Mouse (Mus musculus) heart, embryonic 11.5 days (tissue): ENCODE results near the gene Krt77. TPM values are rescaled to one million over a fixed set of nuclear protein-coding genes. Genes with fewer than 3 reads are reported as not detected.

Source experiments
- ATAC-seq: fragments of 200-750 bp; cut with Nextera tagmentation; replicated peaks from 2 replicates; pipeline ENCODE4 v1.8.0; 2017; ENCODE audit warnings: moderate library complexity; ENCODE audit not compliant: insufficient number of reproducible peaks, low FRiP score, low TSS enrichment
- H3K27ac ChIP-seq: fragments of 300-500 bp; sonication (generic); 2 replicates; pipeline ENCODE4 v1.5.1; 2014; ENCODE audit warnings: mild to moderate bottlenecking, low read depth, low read length
- H3K27me3 ChIP-seq: fragments of 300-500 bp; sonication (generic); 2 replicates; pipeline ENCODE4 v1.6.1; 2014; ENCODE audit warnings: mild to moderate bottlenecking, low read length, mixed read lengths; ENCODE audit not compliant: control insufficient read depth, insufficient read depth
- H3K36me3 ChIP-seq: fragments of 300-500 bp; sonication (generic); 2 replicates; pipeline ENCODE4 v1.6.1; 2014; ENCODE audit warnings: mild to moderate bottlenecking, low read length, moderate library complexity, mixed read lengths; ENCODE audit not compliant: control insufficient read depth, insufficient read depth
- H3K4me1 ChIP-seq: fragments of 300-500 bp; sonication (generic); 2 replicates; pipeline ENCODE4 v1.6.1; 2014; ENCODE audit warnings: low read length; ENCODE audit not compliant: control insufficient read depth, insufficient read depth
- H3K4me2 ChIP-seq: fragments of 300-500 bp; sonication (generic); 2 replicates; pipeline ENCODE4 v1.6.1; 2014; ENCODE audit warnings: mild to moderate bottlenecking, moderate library complexity
- H3K4me3 ChIP-seq: fragments of 300-500 bp; sonication (generic); 2 replicates; pipeline ENCODE4 v1.5.1; 2014; ENCODE audit warnings: low read depth, low read length
- H3K9ac ChIP-seq: fragments of 300-500 bp; sonication (generic); 2 replicates; pipeline ENCODE4 v1.6.1; 2014; ENCODE audit warnings: mild to moderate bottlenecking, low read depth, low read length, moderate library complexity
- H3K9me3 ChIP-seq: fragments of 300-500 bp; sonication (generic); replicated peaks from 2 replicates; pipeline ENCODE4 v1.6.1; 2016; ENCODE audit warnings: low read length; ENCODE audit not compliant: control insufficient read depth
- WGBS: fragments of 180-500 bp; shearing (Covaris S2); extraction: QIAGEN DNeasy Blood & Tissue Kit; methylation state at CpG from one replicate; pipeline ENCODE4 v1.1.7; 2014; ENCODE audit not compliant: insufficient replicate concordance; 5-methylcytosine and 5-hydroxymethylcytosine counted together
- polyA plus RNA-seq: library from polyadenylated mRNA; unstranded; fragments of >200 nt; fragmentation: Nextera tagmentation; extraction: Ambion mirVana; gene quantifications from 2 replicates; pipeline ENCODE4 v1.2.1, GENCODE M21; 2014

Gene Krt77
- polyA plus RNA-seq: not detected in 2 replicates

- H3K9me3 ChIP-seq: no peaks in the 10 kb centered on the region
- no peak within 1 kb of the TSS for H3K27ac ChIP-seq
- no peak within 1 kb of the TSS for H3K4me2 ChIP-seq
- no peaks in the 10 kb centered on the region for H3K36me3 ChIP-seq
- no peak within 1 kb of the TSS for H3K9ac ChIP-seq
- no peak within 1 kb of the TSS for H3K4me3 ChIP-seq
- ATAC-seq: no peak
- WGBS: 34% methylated on average over 6 of the region's 6 CpGs
- H3K27me3 ChIP-seq: peaks cover 12% of the 10 kb centered on the region; the same call in 1 of the 2 replicates
- no peaks in the 10 kb centered on the region for H3K4me1 ChIP-seq
Observed at GRCm38 (mm10) chr15:101869431-101869830, at the start of gene Krt77. Krt77 (minus strand) TSS chr15:101869705.

- 66% methylated on average over 2 of the region's 2 CpGs for WGBS
Observed at GRCm38 (mm10) chr15:101916072-101916471, 46.6 kb upstream of the Krt77 start.

GRCm38 (mm10) chr15:101904849-101905248 lies 35.3 kb upstream of the Krt77 start:
- no peaks in the 10 kb centered on the region for H3K27me3 ChIP-seq
- H3K4me1 ChIP-seq: no peaks in the 10 kb centered on the region
- no peak overlapping the region for H3K9ac ChIP-seq
- no peak overlapping the region for H3K27ac ChIP-seq
- 77% methylated on average over 5 of the region's 5 CpGs for WGBS
- H3K4me2 ChIP-seq: no peak overlapping the region
- H3K9me3 ChIP-seq: no peaks in the 10 kb centered on the region
- ATAC-seq: no peak
- H3K36me3 ChIP-seq: no peaks in the 10 kb centered on the region
- H3K4me3 ChIP-seq: no peak overlapping the region

More at GRCm38 (mm10) chr15:101916072-101916471, 46.6 kb upstream of the Krt77 start:
- ATAC-seq: no peak
- H3K27me3 ChIP-seq: peaks cover 10% of the 10 kb centered on the region; the same call in 1 of the 2 replicates
- no peaks in the 10 kb centered on the region for H3K9me3 ChIP-seq
- H3K9ac ChIP-seq: no peak overlapping the region
- H3K4me2 ChIP-seq: no peak overlapping the region
- H3K4me1 ChIP-seq: no peaks in the 10 kb centered on the region
- no peak overlapping the region for H3K27ac ChIP-seq
- no peaks in the 10 kb centered on the region for H3K36me3 ChIP-seq
- H3K4me3 ChIP-seq: no peak overlapping the region

GRCm38 (mm10) chr15:101902171-101903149 lies 33.0 kb upstream of the Krt77 start:
- no peaks in the 10 kb centered on the region for H3K27me3 ChIP-seq
- no peak overlapping the region for H3K9ac ChIP-seq
- WGBS: 46% methylated on average over 12 of the region's 12 CpGs
- no peaks in the 10 kb centered on the region for H3K4me1 ChIP-seq
- H3K9me3 ChIP-seq: no peaks in the 10 kb centered on the region
- H3K36me3 ChIP-seq: no peaks in the 10 kb centered on the region
- H3K27ac ChIP-seq: no peak overlapping the region
- H3K4me3 ChIP-seq: no peak overlapping the region
- no peak for ATAC-seq
- no peak overlapping the region for H3K4me2 ChIP-seq

- no peak overlapping the region for H3K4me3 ChIP-seq
- H3K27me3 ChIP-seq: no peaks in the 10 kb centered on the region
- WGBS: 83% methylated on average over 4 of the region's 4 CpGs
- H3K27ac ChIP-seq: no peak overlapping the region
- ATAC-seq: no peak
- no peak overlapping the region for H3K9ac ChIP-seq
- H3K4me1 ChIP-seq: no peaks in the 10 kb centered on the region
- no peak overlapping the region for H3K4me2 ChIP-seq
- H3K9me3 ChIP-seq: no peaks in the 10 kb centered on the region
- no peaks in the 10 kb centered on the region for H3K36me3 ChIP-seq
Observed at GRCm38 (mm10) chr15:101895216-101895615, 25.7 kb upstream of the Krt77 start.

GRCm38 (mm10) chr15:101892820-101893219 lies 23.3 kb upstream of the Krt77 start, which contains the start of gene Krt76:
Krt76 (minus strand) TSS chr15:101892920.
- no peaks in the 10 kb centered on the region for H3K9me3 ChIP-seq
- H3K4me3 ChIP-seq: no peak within 1 kb of the TSS
- H3K27ac ChIP-seq: no peak within 1 kb of the TSS
- H3K4me2 ChIP-seq: no peak within 1 kb of the TSS
- no peaks in the 10 kb centered on the region for H3K4me1 ChIP-seq
- WGBS: 50% methylated on average over 4 of the region's 4 CpGs
- no peaks in the 10 kb centered on the region; the same call in 1 of the 2 replicates for H3K27me3 ChIP-seq
- no peak for ATAC-seq
- no peaks in the 10 kb centered on the region for H3K36me3 ChIP-seq
- no peak within 1 kb of the TSS for H3K9ac ChIP-seq

- Histone ChIP-seq H3K4me3 (no peak overlapping the region), H3K9me3 (no peaks in the 10 kb centered on the region), H3K27ac (no peak overlapping the region), H3K4me1 (no peaks in the 10 kb centered on the region), H3K9ac (no peak overlapping the region), H3K4me2 (no peak overlapping the region), H3K36me3 (no peaks in the 10 kb centered on the region), H3K27me3 (peaks cover 14% of the 10 kb centered on the region)
- no peak for ATAC-seq
- WGBS: 18% methylated on average over 11 of the region's 11 CpGs
Observed at GRCm38 (mm10) chr15:101879776-101880175, 10.3 kb upstream of the Krt77 start.

- no peak for ATAC-seq
- Histone ChIP-seq H3K27me3 (peaks cover 9% of the 10 kb centered on the region; the same call in 1 of the 2 replicates), H3K9ac (no peak overlapping the region), H3K4me1 (no peaks in the 10 kb centered on the region), H3K4me3 (no peak overlapping the region), H3K27ac (no peak overlapping the region), H3K9me3 (no peaks in the 10 kb centered on the region), H3K36me3 (no peaks in the 10 kb centered on the region), H3K4me2 (no peak overlapping the region)
- WGBS: 54% methylated on average over 2 of the region's 2 CpGs
Observed at GRCm38 (mm10) chr15:101878041-101878440, 8.5 kb upstream of the Krt77 start.
